Mouse (Mus musculus) hindbrain, embryonic 16.5 days (tissue): Measurements from ENCODE around the gene Gpr137b. TPM values are rescaled to one million over a fixed set of nuclear protein-coding genes. Genes with fewer than 3 reads are reported as not detected.
"Not testable (repeated sequence)": the region's sequence is repeated elsewhere in the genome, so short reads cannot be mapped to it uniquely, and the experiment has no call there.

Source experiments
- ATAC-seq: fragments of 200-750 bp; cut with Nextera tagmentation; 2 replicates; pipeline ENCODE4 v1.8.0; 2017; ENCODE audit warnings: moderate TSS enrichment, moderate library complexity
- H3K27ac ChIP-seq: fragments of 300-500 bp; sonication (generic); 2 replicates; pipeline ENCODE4 v1.5.1; 2014; ENCODE audit warnings: low read depth, mild to moderate bottlenecking, control low read depth, low read length, moderate library complexity
- H3K27me3 ChIP-seq: fragments of 300-500 bp; sonication (generic); replicated peaks from 2 replicates; pipeline ENCODE4 v1.6.1; 2014; ENCODE audit warnings: low read length; ENCODE audit not compliant: control insufficient read depth, insufficient read depth
- H3K36me3 ChIP-seq: fragments of 300-500 bp; sonication (generic); 2 replicates; pipeline ENCODE4 v1.6.1; 2014; ENCODE audit warnings: mild to moderate bottlenecking, low read length, moderate library complexity, mixed read lengths; ENCODE audit not compliant: control insufficient read depth, insufficient read depth
- H3K4me1 ChIP-seq: fragments of 300-500 bp; sonication (generic); 2 replicates; pipeline ENCODE4 v1.6.1; 2014; ENCODE audit warnings: low read depth, low read length; ENCODE audit not compliant: control insufficient read depth, insufficient read depth
- H3K4me2 ChIP-seq: fragments of 300-500 bp; sonication (generic); 2 replicates; pipeline ENCODE4 v1.6.1; 2014; ENCODE audit warnings: mild to moderate bottlenecking, low read length, control low read depth, moderate library complexity
- H3K4me3 ChIP-seq: fragments of 300-500 bp; sonication (generic); 2 replicates; pipeline ENCODE4 v1.5.1; 2014; ENCODE audit warnings: mild to moderate bottlenecking, low read length, control low read depth, moderate library complexity
- H3K9ac ChIP-seq: fragments of 300-500 bp; sonication (generic); 2 replicates; pipeline ENCODE4 v1.6.1; 2014; ENCODE audit warnings: low read depth, mild to moderate bottlenecking, control low read depth, low read length, moderate library complexity
- H3K9me3 ChIP-seq: fragments of 300-500 bp; sonication (generic); 2 replicates; pipeline ENCODE4 v1.6.1; 2014; ENCODE audit warnings: mild to moderate bottlenecking, low read length, moderate library complexity; ENCODE audit not compliant: control insufficient read depth
- WGBS: fragments of 180-500 bp; shearing (Covaris S2); extraction: QIAGEN DNeasy Blood & Tissue Kit; methylation state at CpG from one replicate; pipeline ENCODE4 v1.1.7; 2014; 5-methylcytosine and 5-hydroxymethylcytosine counted together
- polyA plus RNA-seq: library from polyadenylated mRNA; unstranded; fragments of >200 nt; fragmentation: Nextera tagmentation; extraction: Ambion mirVana; gene quantifications from 2 replicates; pipeline ENCODE4 v1.2.1, GENCODE M21; 2015

The Gpr137b gene
- polyA plus RNA-seq, 1 experiment from 2014 or later = 25.8 TPM

- not testable (repeated sequence) for H3K4me2 ChIP-seq, H3K9me3 ChIP-seq, H3K4me1 ChIP-seq, H3K36me3 ChIP-seq, H3K27ac ChIP-seq, H3K27me3 ChIP-seq, H3K9ac ChIP-seq, H3K4me3 ChIP-seq
- 0 out of 2 replicates have a peak, but pooled peaks have one; percentile 50 for ATAC-seq
- WGBS = 71% methylated on average over 7 of the region's 7 CpGs
Observed at GRCm38 (mm10) chr13:13350681-13351080, 43.1 kb downstream of the Gpr137b start.

GRCm38 (mm10) chr13:13349288-13349687, 44.5 kb downstream of the Gpr137b start:
- no peak overlapping the region for H3K4me2 ChIP-seq
- WGBS = 69% methylated on average over 4 of the region's 4 CpGs

GRCm38 (mm10) chr13:13347634-13348412, 46.0 kb downstream of the Gpr137b start:
- not testable (repeated sequence) for H3K27ac ChIP-seq, H3K27me3 ChIP-seq, ATAC-seq, H3K36me3 ChIP-seq, H3K4me1 ChIP-seq, H3K9ac ChIP-seq, H3K4me2 ChIP-seq, H3K9me3 ChIP-seq, H3K4me3 ChIP-seq
- WGBS = 47% methylated on average over 12 of the region's 12 CpGs

More at GRCm38 (mm10) chr13:13349288-13349687, 44.5 kb downstream of the Gpr137b start:
- H3K9me3 ChIP-seq = no peaks in the 10 kb centered on the region
- H3K4me1 ChIP-seq = no peaks in the 10 kb centered on the region
- H3K27ac ChIP-seq = no peak overlapping the region
- no peak for ATAC-seq
- H3K9ac ChIP-seq = no peak overlapping the region
- no peaks in the 10 kb centered on the region for H3K36me3 ChIP-seq
- H3K27me3 ChIP-seq = no peaks in the 10 kb centered on the region
- H3K4me3 ChIP-seq = no peak overlapping the region

- H3K36me3 ChIP-seq, ATAC-seq, H3K9ac ChIP-seq, H3K4me2 ChIP-seq, H3K4me1 ChIP-seq, H3K27ac ChIP-seq, H3K9me3 ChIP-seq, H3K4me3 ChIP-seq, H3K27me3 ChIP-seq: not testable (repeated sequence)
- 97% methylated on average over 6 of the region's 8 CpGs for WGBS
Observed at GRCm38 (mm10) chr13:13337361-13337760, 56.5 kb downstream of the Gpr137b start.

GRCm38 (mm10) chr13:13328876-13329275, 64.9 kb downstream of the Gpr137b start:
- Histone ChIP-seq H3K36me3 (no peaks in the 10 kb centered on the region), H3K27ac (no peak overlapping the region), H3K4me2 (no peak overlapping the region), H3K4me3 (no peak overlapping the region), H3K27me3 (no peaks in the 10 kb centered on the region), H3K4me1 (no peaks in the 10 kb centered on the region), H3K9me3 (no peaks in the 10 kb centered on the region), H3K9ac (no peak overlapping the region)
- WGBS = 2% methylated on average over 2 of the region's 2 CpGs
- ATAC-seq = peak; percentile 68; the same call in 1 of the 2 replicates

Other genes starting within 250 kb of the Gpr137b start
- not detected in 2 replicates for gene Prl2c5, start 211.3 kb downstream of the Gpr137b start, polyA plus RNA-seq
- gene Nid1, start 43.5 kb upstream of the Gpr137b start, polyA plus RNA-seq = 63.8 and 78.5 TPM in 2 replicates
- 4.1 and 4.2 TPM in 2 replicates for gene Lyst, start 196.4 kb upstream of the Gpr137b start, polyA plus RNA-seq